Mouse (Mus musculus): ENCODE results near the gene Rhof. TPM values are rescaled to one million over a fixed set of nuclear protein-coding genes. Genes with fewer than 3 reads are reported as not detected.
"Not testable (repeated sequence)": the region's sequence is repeated elsewhere in the genome, so short reads cannot be mapped to it uniquely, and the experiment has no call there.

Gene Rhof
- polyA plus RNA-seq, 1 experiment from 2014 or later = 5.4 TPM

DNA sequence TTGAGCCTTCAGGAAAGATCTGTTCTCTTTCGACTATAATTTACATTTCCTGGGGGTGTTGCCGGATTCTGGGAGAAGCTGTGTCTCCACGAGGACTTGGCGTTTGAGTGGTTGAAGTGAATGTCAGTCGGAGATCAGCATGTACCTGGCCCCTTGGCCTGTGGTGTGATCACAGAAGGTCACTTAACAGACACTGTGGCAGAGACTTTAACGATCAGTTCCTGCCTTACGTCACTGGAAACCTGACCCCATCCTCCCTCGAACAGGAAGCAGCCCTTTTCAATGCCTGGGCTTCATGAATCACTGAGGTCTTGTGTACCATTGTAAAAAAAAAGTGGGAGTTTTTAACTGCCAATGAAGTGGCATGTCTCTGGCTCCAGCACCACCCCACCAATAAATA, 52.5 kb downstream of the Rhof start:
- Histone ChIP-seq H3K27me3 (no peaks in the 10 kb centered on the region), H3K36me3 (no peaks in the 10 kb centered on the region), H3K4me2 (replicated peaks) (no peak overlapping the region), H3K4me3 (replicated peaks) (no peak overlapping the region), H3K4me1 (peaks cover 20% of the 10 kb centered on the region), H3K9ac (no peak overlapping the region), H3K27ac (replicated peaks) (peak overlapping the region; percentile 35; the same call in 1 of the 2 replicates), H3K9me3 (replicated peaks) (no peaks in the 10 kb centered on the region)
- no peak for ATAC-seq (ENCODE audit: insufficient number of reproducible peaks, low FRiP score, low TSS enrichment, low read depth)
- WGBS = 48% methylated on average over 8 of the region's 8 CpGs

DNA sequence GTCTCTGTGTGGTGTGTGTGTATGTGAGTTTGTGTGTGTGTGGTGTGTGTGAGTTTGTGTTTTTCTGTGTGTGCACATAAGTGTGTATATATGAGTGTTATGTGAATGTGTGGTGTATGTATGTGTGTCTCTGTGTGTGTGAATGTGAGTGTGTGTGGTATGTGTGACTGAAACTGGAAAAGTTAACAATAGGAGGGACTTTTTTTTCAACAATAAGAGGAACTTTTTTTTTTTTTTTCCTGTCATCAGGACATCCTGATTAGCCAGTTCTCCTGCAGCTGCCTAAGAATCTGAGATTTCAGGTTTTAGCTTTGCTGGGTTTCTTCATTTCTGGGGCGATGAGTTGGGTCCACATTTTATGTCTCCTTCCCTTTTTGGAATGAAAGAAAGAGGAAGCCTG, 52.9 kb downstream of the Rhof start:
- no peak overlapping the region for H3K9ac ChIP-seq
- peaks cover 20% of the 10 kb centered on the region for H3K4me1 ChIP-seq
- no peaks in the 10 kb centered on the region for H3K27me3 ChIP-seq
- 70% methylated on average over 1 of the region's 1 CpGs for WGBS
- no peak overlapping the region for H3K4me3 ChIP-seq (replicated peaks)
- no peak overlapping the region for H3K4me2 ChIP-seq (replicated peaks)
- H3K36me3 ChIP-seq = no peaks in the 10 kb centered on the region
- no peak for ATAC-seq (ENCODE audit: insufficient number of reproducible peaks, low FRiP score, low TSS enrichment, low read depth)
- no peaks in the 10 kb centered on the region for H3K9me3 ChIP-seq (replicated peaks)
- peak overlapping the region; percentile 35; the same call in 1 of the 2 replicates for H3K27ac ChIP-seq (replicated peaks)

DNA sequence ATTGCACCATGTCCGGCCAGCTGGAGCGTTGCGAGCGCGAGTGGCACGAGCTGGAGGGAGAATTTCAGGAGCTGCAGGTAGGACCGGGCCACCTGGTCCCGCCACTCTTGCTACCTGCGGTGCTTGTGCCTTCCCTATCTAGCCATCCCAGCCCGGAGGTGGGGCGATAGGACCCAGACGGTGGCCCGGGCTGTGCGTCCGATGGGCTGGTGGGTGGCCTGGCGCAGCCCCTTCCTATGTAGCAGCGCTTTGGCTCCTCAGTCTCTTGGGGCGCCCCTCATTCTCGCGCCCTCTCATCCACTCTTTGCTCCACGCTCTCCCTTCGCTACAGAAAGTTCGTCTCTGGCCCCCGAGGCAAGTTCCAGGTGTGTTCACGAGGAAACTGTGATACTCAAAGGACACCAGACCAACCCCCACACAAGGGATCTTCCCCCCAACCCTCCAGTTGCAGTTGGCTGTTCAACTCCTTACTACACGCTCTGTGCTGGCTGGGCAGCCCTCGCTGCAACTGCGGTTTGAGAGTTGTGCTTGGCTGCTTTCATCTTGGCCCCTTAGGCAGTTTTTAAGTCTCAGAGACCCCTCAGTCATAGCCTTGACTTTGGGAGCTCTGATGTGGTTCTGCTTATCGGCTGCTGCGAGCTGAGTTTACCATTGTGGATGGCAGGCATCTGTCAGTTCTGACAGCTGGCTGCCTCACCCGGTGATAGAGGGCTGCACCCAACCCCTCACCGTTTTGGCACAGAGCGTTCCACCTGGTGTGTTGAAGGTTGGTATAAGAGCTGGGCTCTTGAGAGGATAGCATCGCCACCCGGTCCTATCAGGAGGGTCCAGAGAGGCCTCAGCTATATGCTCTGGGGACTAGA, 55.8 kb downstream of the Rhof start:
- Histone ChIP-seq H3K9me3 (replicated peaks) (no peaks in the 10 kb centered on the region), H3K4me1 (peaks cover 20% of the 10 kb centered on the region), H3K27ac (replicated peaks) (peak overlapping the region; percentile 82), H3K4me3 (replicated peaks) (peak overlapping the region; percentile 81), H3K9ac (peak overlapping the region; percentile 59), H3K36me3 (no peaks in the 10 kb centered on the region), H3K4me2 (replicated peaks) (peak overlapping the region; percentile 97), H3K27me3 (no peaks in the 10 kb centered on the region)
- ATAC-seq (ENCODE audit: insufficient number of reproducible peaks, low FRiP score, low TSS enrichment, low read depth) = peak; percentile 83
- 3% methylated on average over 35 of the region's 35 CpGs for WGBS

DNA sequence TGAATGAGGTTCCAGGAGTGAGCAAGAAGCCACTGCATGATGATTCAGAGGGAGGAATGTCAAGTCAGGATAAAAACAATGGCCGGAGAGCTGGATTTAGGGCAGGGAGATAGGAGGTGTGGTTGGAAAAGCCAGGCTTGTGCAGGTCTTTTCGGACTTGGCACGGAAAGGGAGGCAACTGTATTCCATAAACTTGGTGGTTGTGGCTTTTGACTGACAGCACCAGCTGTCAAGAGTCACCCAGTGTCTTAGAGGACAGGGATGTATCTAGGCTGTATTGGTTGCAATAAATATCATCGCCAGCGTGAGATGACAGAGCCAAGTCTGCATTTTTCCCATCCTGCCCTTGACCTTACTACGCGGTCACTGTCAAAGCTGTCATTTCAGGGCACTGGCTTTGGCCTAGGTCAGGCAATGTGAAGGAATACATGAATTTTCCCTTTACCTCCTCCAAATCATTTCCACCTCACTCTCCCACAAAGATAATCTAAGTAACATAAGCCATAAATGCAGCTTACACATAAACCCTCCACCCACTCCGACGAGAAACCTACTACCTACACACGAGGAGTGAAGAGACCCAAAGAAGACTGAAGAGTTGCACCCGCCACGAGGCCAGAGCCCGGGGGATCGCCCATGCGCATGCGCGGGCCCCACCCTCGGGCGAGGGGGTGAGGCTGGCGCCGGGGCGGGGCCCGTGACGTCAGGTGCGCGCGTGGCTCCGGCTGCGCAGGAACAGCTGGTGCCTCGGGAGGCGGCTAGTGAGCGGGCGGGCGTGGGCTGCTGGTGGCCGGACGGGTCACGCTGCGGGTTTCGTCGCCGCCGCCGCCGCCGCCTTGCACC, 56.7 kb downstream of the Rhof start:
- H3K27ac ChIP-seq (replicated peaks) = peak overlapping the region; percentile 82
- WGBS = 7% methylated on average over 45 of the region's 45 CpGs
- no peaks in the 10 kb centered on the region for H3K36me3 ChIP-seq
- H3K9ac ChIP-seq = peak overlapping the region; percentile 59
- H3K4me2 ChIP-seq (replicated peaks) = peak overlapping the region; percentile 97
- H3K4me1 ChIP-seq = peaks cover 20% of the 10 kb centered on the region
- H3K9me3 ChIP-seq (replicated peaks) = no peaks in the 10 kb centered on the region
- peak; percentile 92 for ATAC-seq (ENCODE audit: insufficient number of reproducible peaks, low FRiP score, low TSS enrichment, low read depth)
- no peaks in the 10 kb centered on the region for H3K27me3 ChIP-seq
- H3K4me3 ChIP-seq (replicated peaks) = peak overlapping the region; percentile 81

DNA sequence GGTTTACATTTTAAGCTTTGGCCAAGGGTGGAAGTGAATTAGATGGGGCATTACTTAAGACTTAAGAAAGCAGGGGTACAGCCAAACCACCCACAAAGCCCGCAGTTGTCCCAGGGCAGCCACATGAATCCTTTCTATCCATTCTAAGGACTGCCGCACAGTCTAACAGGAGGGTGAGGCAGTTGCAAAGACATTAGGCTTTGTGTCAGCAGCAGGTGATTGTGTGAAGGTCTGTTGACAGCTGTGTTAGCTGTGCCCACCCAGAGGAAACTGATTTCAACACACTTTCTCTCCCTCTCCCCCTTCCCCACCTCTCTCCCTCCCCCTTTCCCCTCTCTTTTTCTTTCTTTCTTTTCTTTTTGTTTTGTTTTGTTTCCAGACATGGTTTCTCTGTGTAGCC, 63.8 kb downstream of the Rhof start:
- H3K27me3 ChIP-seq = no peaks in the 10 kb centered on the region
- no peak overlapping the region for H3K4me2 ChIP-seq (replicated peaks)
- H3K9ac ChIP-seq = no peak overlapping the region
- H3K4me1 ChIP-seq = no peaks in the 10 kb centered on the region
- no peaks in the 10 kb centered on the region for H3K9me3 ChIP-seq (replicated peaks)
- no peak for ATAC-seq (ENCODE audit: insufficient number of reproducible peaks, low FRiP score, low TSS enrichment, low read depth)
- no peak overlapping the region for H3K4me3 ChIP-seq (replicated peaks)
- H3K36me3 ChIP-seq = no peaks in the 10 kb centered on the region
- no peak overlapping the region for H3K27ac ChIP-seq (replicated peaks)
- WGBS = 89% methylated on average over 2 of the region's 2 CpGs

DNA sequence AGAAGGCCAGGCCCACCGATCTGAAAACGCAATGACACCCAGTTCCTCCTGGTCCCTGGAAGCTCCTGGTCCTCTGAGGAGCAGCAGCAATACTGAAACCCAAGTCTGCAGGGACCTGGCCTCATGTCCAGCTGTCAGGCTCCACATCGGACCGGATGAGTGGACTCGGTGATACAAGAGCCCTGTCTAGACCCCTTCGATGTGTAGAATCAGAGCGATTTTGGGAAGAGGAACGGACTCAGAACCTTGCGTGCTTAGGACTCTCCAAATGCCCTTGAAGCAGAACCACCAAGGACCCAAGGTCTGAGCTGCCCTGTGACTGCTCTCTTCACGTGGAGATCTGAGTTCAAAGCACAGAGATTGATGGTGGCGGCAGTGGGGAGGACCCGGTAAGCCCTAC, 64.4 kb downstream of the Rhof start, which contains the start of gene Tmem120b:
Gene Tmem120b, plus strand, starts transcription at position 301 of the 400 bp plus-strand sequence.
- Histone ChIP-seq H3K9me3 (replicated peaks) (no peaks in the 10 kb centered on the region), H3K9ac (no peak within 1 kb of the TSS), H3K36me3 (no peaks in the 10 kb centered on the region), H3K27ac (replicated peaks) (no peak within 1 kb of the TSS), H3K4me1 (no peaks in the 10 kb centered on the region), H3K4me3 (replicated peaks) (no peak within 1 kb of the TSS), H3K4me2 (replicated peaks) (no peak within 1 kb of the TSS), H3K27me3 (no peaks in the 10 kb centered on the region)
- no peak for ATAC-seq (ENCODE audit: insufficient number of reproducible peaks, low FRiP score, low TSS enrichment, low read depth)
- 89% methylated on average over 12 of the region's 12 CpGs for WGBS

DNA sequence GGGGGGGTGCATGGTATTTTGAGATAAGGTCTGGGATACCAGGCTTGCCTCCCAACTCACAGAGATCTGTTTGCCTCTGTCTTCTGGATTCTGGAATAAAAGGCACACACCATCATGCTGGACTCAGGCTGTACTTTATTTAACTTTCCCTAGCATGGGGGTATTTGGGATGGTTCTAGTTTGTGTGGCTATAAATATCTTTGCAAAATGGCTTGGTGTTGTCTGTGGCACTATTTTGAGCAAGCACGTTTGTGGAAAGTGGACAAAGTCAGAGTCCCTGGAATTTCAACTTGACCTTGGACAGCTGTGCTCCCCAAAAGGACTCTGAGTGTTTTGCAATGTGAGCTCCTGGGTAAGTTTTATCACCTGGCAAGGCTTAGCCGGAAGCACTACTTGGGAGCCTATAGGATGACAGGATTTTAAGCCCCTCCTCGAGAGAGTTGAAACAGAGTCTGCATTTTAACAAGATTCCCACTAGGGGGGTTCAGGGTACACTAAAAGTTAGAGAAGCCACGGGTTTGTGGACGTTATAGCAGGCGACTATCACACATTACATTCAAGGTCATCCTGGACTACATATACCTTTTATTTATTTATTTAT, 65.0 kb downstream of the Rhof start:
- Histone ChIP-seq H3K4me2 (replicated peaks) (no peak overlapping the region), H3K9me3 (replicated peaks) (no peaks in the 10 kb centered on the region), H3K9ac (no peak overlapping the region), H3K36me3 (no peaks in the 10 kb centered on the region), H3K4me1 (no peaks in the 10 kb centered on the region), H3K4me3 (replicated peaks) (no peak overlapping the region), H3K27ac (replicated peaks) (no peak overlapping the region), H3K27me3 (no peaks in the 10 kb centered on the region)
- WGBS = 18% methylated on average over 6 of the region's 6 CpGs
- ATAC-seq (ENCODE audit: insufficient number of reproducible peaks, low FRiP score, low TSS enrichment, low read depth) = peak; percentile 61

DNA sequence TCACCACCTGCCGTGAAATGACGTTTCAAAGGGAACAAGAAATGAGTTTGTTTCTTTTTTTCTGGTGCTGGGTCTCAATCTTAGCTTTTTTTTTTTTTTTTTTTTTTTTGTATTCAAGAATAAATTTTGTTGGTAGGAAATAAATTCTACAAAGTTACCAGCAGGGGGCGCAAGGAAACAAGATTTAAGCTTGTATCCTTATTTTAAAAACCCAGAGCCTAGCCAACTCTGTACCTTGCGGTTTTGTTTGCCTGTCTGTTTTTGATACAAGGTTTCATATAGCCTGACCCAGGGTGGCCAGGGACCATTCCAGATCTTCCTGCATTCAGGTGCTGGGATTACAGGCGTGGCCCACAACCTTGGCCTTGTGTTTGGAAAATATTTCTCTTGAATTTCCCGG, 68.3 kb downstream of the Rhof start:
- no peaks in the 10 kb centered on the region for H3K27me3 ChIP-seq
- H3K36me3 ChIP-seq = no peaks in the 10 kb centered on the region
- H3K27ac ChIP-seq (replicated peaks) = no peak overlapping the region
- no peaks in the 10 kb centered on the region for H3K9me3 ChIP-seq (replicated peaks)
- no peak for ATAC-seq (ENCODE audit: insufficient number of reproducible peaks, low FRiP score, low TSS enrichment, low read depth)
- no peak overlapping the region for H3K4me3 ChIP-seq (replicated peaks)
- WGBS = 22% methylated on average over 6 of the region's 6 CpGs
- no peak overlapping the region for H3K4me2 ChIP-seq (replicated peaks)
- no peak overlapping the region for H3K9ac ChIP-seq
- peaks cover 4% of the 10 kb centered on the region for H3K4me1 ChIP-seq

DNA sequence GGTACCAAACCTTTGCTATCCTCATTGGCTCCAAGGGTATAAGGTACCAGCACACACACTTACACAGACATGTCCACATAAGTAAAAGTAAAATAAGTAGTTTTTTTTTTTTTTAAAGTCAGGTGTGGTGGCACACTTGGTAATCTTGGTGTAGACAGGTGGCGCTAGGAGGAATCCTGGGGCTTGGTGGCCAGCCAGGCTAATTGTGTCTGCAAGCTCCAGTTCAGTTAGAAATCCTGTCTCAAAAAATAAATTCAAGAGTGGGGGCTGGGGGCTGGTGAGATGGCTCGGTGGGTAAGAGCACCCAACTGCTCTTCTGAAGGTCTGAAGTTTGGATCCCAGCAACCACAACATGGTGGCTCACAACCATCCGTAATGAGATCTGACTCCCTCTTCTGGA, 69.4 kb downstream of the Rhof start:
- H3K4me3 ChIP-seq (replicated peaks) = no peak overlapping the region
- no peak overlapping the region for H3K9ac ChIP-seq
- H3K27ac ChIP-seq (replicated peaks) = no peak overlapping the region
- peaks cover 11% of the 10 kb centered on the region for H3K4me1 ChIP-seq
- WGBS = 79% methylated on average over 3 of the region's 3 CpGs
- no peak for ATAC-seq (ENCODE audit: insufficient number of reproducible peaks, low FRiP score, low TSS enrichment, low read depth)
- no peak overlapping the region for H3K4me2 ChIP-seq (replicated peaks)
- H3K27me3 ChIP-seq = no peaks in the 10 kb centered on the region
- no peaks in the 10 kb centered on the region for H3K36me3 ChIP-seq
- no peaks in the 10 kb centered on the region for H3K9me3 ChIP-seq (replicated peaks)

DNA sequence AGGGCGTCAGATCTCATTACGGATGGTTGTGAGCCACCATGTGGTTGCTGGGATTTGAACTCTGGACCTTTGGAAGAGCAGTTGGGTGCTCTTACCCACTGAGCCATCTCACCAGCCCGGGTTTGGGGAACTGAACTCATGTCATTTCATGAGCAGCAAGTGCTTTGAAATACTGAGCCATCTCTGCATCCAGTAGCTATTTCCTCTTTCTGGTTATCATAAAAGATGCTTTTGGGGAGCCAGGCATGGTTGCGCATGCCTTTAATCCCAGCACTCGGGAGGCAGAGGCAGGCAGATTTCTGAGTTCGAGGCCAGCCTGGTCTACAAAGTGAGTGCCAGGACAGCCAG, 71.1 kb downstream of the Rhof start:
- peaks cover 13% of the 10 kb centered on the region for H3K4me1 ChIP-seq
- H3K4me2 ChIP-seq (replicated peaks); H3K9ac ChIP-seq; H3K27ac ChIP-seq (replicated peaks); H3K27me3 ChIP-seq; H3K4me3 ChIP-seq (replicated peaks); ATAC-seq (ENCODE audit: insufficient number of reproducible peaks, low FRiP score, low TSS enrichment, low read depth); H3K9me3 ChIP-seq (replicated peaks); H3K36me3 ChIP-seq: not testable (repeated sequence)
- WGBS = 81% methylated on average over 6 of the region's 6 CpGs

DNA sequence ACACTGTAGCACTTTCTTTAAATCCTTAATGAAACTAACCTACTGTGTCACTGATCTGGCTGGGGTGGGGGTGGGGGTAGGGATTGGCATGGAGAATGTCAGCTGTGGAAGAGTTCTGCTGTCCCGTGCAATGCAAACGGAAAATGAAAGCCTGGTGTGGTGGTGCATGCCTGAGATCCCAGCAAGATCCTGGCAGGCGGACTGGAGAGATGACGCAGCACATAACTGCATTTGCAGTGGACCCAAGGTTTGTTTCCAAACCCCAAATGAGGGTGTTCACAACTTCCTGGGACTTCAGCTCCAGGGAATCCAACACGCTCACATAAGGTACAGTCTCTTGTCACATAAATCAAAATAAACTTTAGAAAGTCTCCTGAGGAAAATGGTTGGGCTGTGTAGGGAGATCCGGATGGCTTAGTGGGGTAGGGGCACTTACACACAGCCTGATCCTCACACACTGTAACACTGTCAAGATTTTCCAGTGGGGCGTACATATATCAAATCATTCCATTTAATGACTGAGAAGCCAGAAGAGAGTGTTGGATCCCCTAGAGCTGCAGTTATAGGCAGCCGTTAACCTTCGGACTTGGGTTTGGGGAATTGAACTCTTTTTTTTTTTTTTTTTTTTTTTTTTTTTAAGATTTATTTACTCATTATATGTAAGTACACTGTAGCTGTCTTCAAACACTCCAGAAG, 71.6 kb downstream of the Rhof start:
- Histone ChIP-seq H3K27ac (replicated peaks) (0 out of 2 replicates have a peak overlapping the region, but pooled peaks have one; percentile 2), H3K4me1 (peaks cover 13% of the 10 kb centered on the region), H3K4me2 (replicated peaks) (no peak overlapping the region), H3K36me3 (no peaks in the 10 kb centered on the region), H3K9me3 (replicated peaks) (no peaks in the 10 kb centered on the region), H3K4me3 (replicated peaks) (no peak overlapping the region), H3K27me3 (no peaks in the 10 kb centered on the region), H3K9ac (no peak overlapping the region)
- ATAC-seq (ENCODE audit: insufficient number of reproducible peaks, low FRiP score, low TSS enrichment, low read depth) = no peak
- WGBS = 48% methylated on average over 9 of the region's 9 CpGs
